Mouse (Mus musculus) forebrain, embryonic 11.5 days (tissue): Measurements from ENCODE around the gene Fdx1. TPM values are rescaled to one million over a fixed set of nuclear protein-coding genes. Genes with fewer than 3 reads are reported as not detected.

ENCODE experiments used
- ATAC-seq: fragments of 200-750 bp; cut with Nextera tagmentation; replicated peaks from 2 replicates; pipeline ENCODE4 v1.8.0; 2017; ENCODE audit warnings: moderate TSS enrichment; ENCODE audit not compliant: low FRiP score
- DNase-seq: peaks from one replicate; pipeline ENCODE4 v3.0.0-alpha.2; 2017; ENCODE audit warnings: low spot score
- H3K27ac ChIP-seq: fragments of 300-500 bp; sonication (generic); 2 replicates; pipeline ENCODE4 v1.5.1; 2014; ENCODE audit warnings: low read depth, low read length
- H3K27me3 ChIP-seq: fragments of 300-500 bp; sonication (generic); 2 replicates; pipeline ENCODE4 v1.6.1; 2014; ENCODE audit warnings: mild to moderate bottlenecking, low read length, mixed read lengths; ENCODE audit not compliant: control insufficient read depth, insufficient read depth
- H3K36me3 ChIP-seq: fragments of 300-500 bp; sonication (generic); 2 replicates; pipeline ENCODE4 v1.6.1; 2014; ENCODE audit warnings: mild to moderate bottlenecking, low read length, moderate library complexity, mixed read lengths; ENCODE audit not compliant: control insufficient read depth, insufficient read depth
- H3K4me1 ChIP-seq: fragments of 300-500 bp; sonication (generic); replicated peaks from 2 replicates; pipeline ENCODE4 v1.6.1; 2014; ENCODE audit warnings: low read length, mixed read lengths; ENCODE audit not compliant: control insufficient read depth, insufficient read depth
- H3K4me2 ChIP-seq: fragments of 300-500 bp; sonication (generic); 2 replicates; pipeline ENCODE4 v1.6.1; 2014; ENCODE audit warnings: low read depth, mild to moderate bottlenecking, low read length, moderate library complexity, mixed read lengths; ENCODE audit not compliant: severe bottlenecking
- H3K4me3 ChIP-seq: fragments of 300-500 bp; sonication (generic); 2 replicates; pipeline ENCODE4 v1.5.1; 2014; ENCODE audit warnings: low read depth, low read length
- H3K9ac ChIP-seq: fragments of 300-500 bp; sonication (generic); 2 replicates; pipeline ENCODE4 v1.6.1; 2014; ENCODE audit warnings: low read length
- H3K9me3 ChIP-seq: fragments of 300-500 bp; sonication (generic); 2 replicates; pipeline ENCODE4 v1.6.1; 2016; ENCODE audit warnings: low read length, mixed read lengths; ENCODE audit not compliant: control insufficient read depth
- WGBS: fragments of 180-500 bp; shearing (Covaris S2); extraction: QIAGEN DNeasy Blood & Tissue Kit; methylation state at CpG from one replicate; pipeline ENCODE4 v1.1.7; 2014; 5-methylcytosine and 5-hydroxymethylcytosine counted together
- polyA plus RNA-seq: library from polyadenylated mRNA; unstranded; fragments of >200 nt; fragmentation: Nextera tagmentation; extraction: Ambion mirVana; gene quantifications from 2 replicates; pipeline ENCODE4 v1.2.1, GENCODE M21; 2014

Gene Fdx1
- polyA plus RNA-seq, 1 experiment from 2014 or later = 50.1 TPM

- no peak for DNase-seq
- WGBS = 80% methylated on average over 2 of the region's 2 CpGs
- Histone ChIP-seq H3K36me3 (no peaks in the 10 kb centered on the region; the same call in 1 of the 2 replicates), H3K27me3 (no peaks in the 10 kb centered on the region), H3K27ac (no peak overlapping the region), H3K4me3 (no peak overlapping the region), H3K9me3 (no peaks in the 10 kb centered on the region), H3K9ac (no peak overlapping the region), H3K4me2 (no peak overlapping the region), H3K4me1 (no peaks in the 10 kb centered on the region)
- no peak for ATAC-seq
Measured at GRCm38 (mm10) chr9:51951337-51951736, 12.0 kb downstream of the Fdx1 start.

GRCm38 (mm10) chr9:51950667-51951066, 12.7 kb downstream of the Fdx1 start:
- Histone ChIP-seq H3K4me3 (no peak overlapping the region), H3K4me1 (no peaks in the 10 kb centered on the region), H3K27me3 (no peaks in the 10 kb centered on the region), H3K27ac (no peak overlapping the region), H3K36me3 (no peaks in the 10 kb centered on the region; the same call in 1 of the 2 replicates), H3K9ac (no peak overlapping the region), H3K9me3 (no peaks in the 10 kb centered on the region), H3K4me2 (no peak overlapping the region)
- ATAC-seq (no peak), DNase-seq (no peak)
- WGBS = 67% methylated on average over 1 of the region's 1 CpGs

- Histone ChIP-seq H3K36me3 (no peaks in the 10 kb centered on the region; the same call in 1 of the 2 replicates), H3K9ac (no peak overlapping the region), H3K9me3 (no peaks in the 10 kb centered on the region), H3K4me1 (no peaks in the 10 kb centered on the region), H3K4me2 (no peak overlapping the region), H3K27ac (no peak overlapping the region), H3K27me3 (no peaks in the 10 kb centered on the region), H3K4me3 (no peak overlapping the region)
- ATAC-seq (no peak), DNase-seq (no peak)
- 82% methylated on average over 3 of the region's 3 CpGs for WGBS
Measured at GRCm38 (mm10) chr9:51950225-51950624, 13.1 kb downstream of the Fdx1 start.

GRCm38 (mm10) chr9:51943934-51944333, 19.4 kb downstream of the Fdx1 start:
- ATAC-seq (no peak), DNase-seq (no peak)
- Histone ChIP-seq H3K4me3 (no peak overlapping the region), H3K4me2 (no peak overlapping the region), H3K9ac (no peak overlapping the region), H3K27me3 (no peaks in the 10 kb centered on the region), H3K36me3 (no peaks in the 10 kb centered on the region), H3K9me3 (no peaks in the 10 kb centered on the region), H3K4me1 (no peaks in the 10 kb centered on the region), H3K27ac (no peak overlapping the region)
- 91% methylated on average over 6 of the region's 6 CpGs for WGBS

- Histone ChIP-seq H3K27me3 (no peaks in the 10 kb centered on the region), H3K9ac (no peak overlapping the region), H3K4me2 (no peak overlapping the region), H3K4me3 (no peak overlapping the region), H3K4me1 (no peaks in the 10 kb centered on the region), H3K9me3 (no peaks in the 10 kb centered on the region), H3K27ac (no peak overlapping the region), H3K36me3 (no peaks in the 10 kb centered on the region)
- DNase-seq = no peak
- 82% methylated on average over 1 of the region's 1 CpGs for WGBS
- no peak for ATAC-seq
Measured at GRCm38 (mm10) chr9:51934641-51935040, 28.7 kb downstream of the Fdx1 start.

- H3K4me3 ChIP-seq = no peak overlapping the region
- 93% methylated on average over 3 of the region's 3 CpGs for WGBS
- no peaks in the 10 kb centered on the region for H3K27me3 ChIP-seq
- DNase-seq = no peak
- no peaks in the 10 kb centered on the region for H3K9me3 ChIP-seq
- H3K36me3 ChIP-seq = no peaks in the 10 kb centered on the region
- no peak overlapping the region for H3K27ac ChIP-seq
- no peak overlapping the region for H3K9ac ChIP-seq
- ATAC-seq = no peak
- H3K4me2 ChIP-seq = no peak overlapping the region
- H3K4me1 ChIP-seq = no peaks in the 10 kb centered on the region
Measured at GRCm38 (mm10) chr9:51931997-51932396, 31.4 kb downstream of the Fdx1 start.

GRCm38 (mm10) chr9:51931054-51931690, 32.2 kb downstream of the Fdx1 start:
- Histone ChIP-seq H3K9me3 (no peaks in the 10 kb centered on the region), H3K4me1 (no peaks in the 10 kb centered on the region), H3K27ac (no peak overlapping the region), H3K4me3 (no peak overlapping the region), H3K27me3 (no peaks in the 10 kb centered on the region), H3K4me2 (no peak overlapping the region), H3K9ac (no peak overlapping the region), H3K36me3 (no peaks in the 10 kb centered on the region)
- ATAC-seq = no peak
- no peak for DNase-seq
- 90% methylated on average over 7 of the region's 7 CpGs for WGBS

- no peaks in the 10 kb centered on the region for H3K4me1 ChIP-seq
- no peaks in the 10 kb centered on the region for H3K36me3 ChIP-seq
- no peak overlapping the region for H3K4me2 ChIP-seq
- H3K9me3 ChIP-seq = no peaks in the 10 kb centered on the region
- ATAC-seq (no peak), DNase-seq (no peak)
- no peaks in the 10 kb centered on the region for H3K27me3 ChIP-seq
- no peak overlapping the region for H3K27ac ChIP-seq
- H3K9ac ChIP-seq = no peak overlapping the region
- H3K4me3 ChIP-seq = no peak overlapping the region
- WGBS = 87% methylated on average over 5 of the region's 5 CpGs
Measured at GRCm38 (mm10) chr9:51929972-51930371, 33.4 kb downstream of the Fdx1 start.

GRCm38 (mm10) chr9:51928659-51929058, 34.7 kb downstream of the Fdx1 start:
- H3K27me3 ChIP-seq = no peaks in the 10 kb centered on the region
- H3K36me3 ChIP-seq = no peaks in the 10 kb centered on the region
- H3K9me3 ChIP-seq = no peaks in the 10 kb centered on the region
- H3K9ac ChIP-seq = no peak overlapping the region
- no peak overlapping the region for H3K4me2 ChIP-seq
- no peak overlapping the region for H3K27ac ChIP-seq
- WGBS = 69% methylated on average over 7 of the region's 7 CpGs
- DNase-seq = no peak
- H3K4me3 ChIP-seq = no peak overlapping the region
- no peak for ATAC-seq
- H3K4me1 ChIP-seq = no peaks in the 10 kb centered on the region
